Mouse (Mus musculus) cerebellum, adult 11-12 months (tissue): ENCODE results near the gene Cluap1.

Source experiments
- DNase-seq: peaks from one replicate; pipeline ENCODE4 v3.0.0; 2022

Gene Cluap1

DNA sequence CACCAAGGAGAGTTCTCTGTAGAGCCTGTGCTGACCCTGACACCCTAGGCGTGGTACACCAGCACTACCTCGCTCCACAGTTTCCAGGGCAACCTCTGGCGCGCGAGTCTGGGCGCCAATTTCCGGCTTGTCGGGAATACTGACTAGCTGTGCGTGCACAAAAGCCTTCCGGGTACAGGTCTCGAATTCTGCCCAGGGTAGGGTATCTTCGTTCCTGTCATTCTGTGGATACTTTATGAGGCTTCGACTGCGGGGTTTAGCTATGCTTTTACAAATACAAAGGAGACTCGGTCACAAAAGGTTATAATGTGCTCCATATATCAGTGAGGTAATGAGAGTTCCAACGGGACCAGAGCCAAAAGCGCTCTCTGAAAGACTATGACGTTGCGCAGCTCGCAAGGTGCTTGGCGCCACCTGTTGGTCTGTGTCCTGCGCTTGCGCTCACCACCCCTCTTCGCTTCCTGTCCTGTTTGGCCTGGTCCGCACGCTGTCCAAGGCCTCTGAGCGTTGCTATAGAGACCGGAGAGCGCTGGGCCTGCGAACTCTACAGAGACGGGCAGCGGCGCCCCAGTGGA, at the start of gene Cluap1, which contains the start of gene 1700037C18Rik:
Cluap1 (plus strand) TSS at position 265 of the 575 bp plus-strand sequence.
1700037C18Rik (minus strand) TSS at position 153 of the 575 bp plus-strand sequence.
- DNase-seq: peak; percentile 94

DNA sequence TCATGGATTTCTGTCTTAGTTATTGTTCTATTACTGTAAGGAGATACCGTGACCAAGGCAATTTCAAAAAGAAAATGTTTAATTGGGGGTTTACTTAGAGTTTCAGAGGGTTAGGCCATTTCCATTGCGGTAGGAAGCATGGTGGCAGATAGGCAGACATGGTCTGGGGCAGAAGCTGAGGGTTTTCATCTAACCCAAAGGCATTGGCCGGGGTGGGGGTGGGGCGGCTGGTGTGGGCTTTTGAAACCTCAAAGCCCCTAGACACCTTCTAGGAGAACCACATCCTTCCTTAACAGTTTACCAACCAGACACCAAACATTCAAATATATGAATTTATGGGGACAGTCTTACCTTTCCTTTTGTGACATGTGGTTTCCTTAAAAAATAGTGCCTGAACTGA, 49.3 kb upstream of the Cluap1 start:
- no peak for DNase-seq

GRCm38 (mm10) chr16:3871815-3872214, 36.8 kb upstream of the Cluap1 start:
- no peak for DNase-seq

GRCm38 (mm10) chr16:3872216-3873047, 36.2 kb upstream of the Cluap1 start, which contains the start of gene Naa60:
TSS of gene Naa60 (plus strand) at chr16:3872375.
- peak; percentile 92 for DNase-seq

- no peak for DNase-seq
Measured at GRCm38 (mm10) chr16:3876346-3876745, 32.3 kb upstream of the Cluap1 start.

DNA sequence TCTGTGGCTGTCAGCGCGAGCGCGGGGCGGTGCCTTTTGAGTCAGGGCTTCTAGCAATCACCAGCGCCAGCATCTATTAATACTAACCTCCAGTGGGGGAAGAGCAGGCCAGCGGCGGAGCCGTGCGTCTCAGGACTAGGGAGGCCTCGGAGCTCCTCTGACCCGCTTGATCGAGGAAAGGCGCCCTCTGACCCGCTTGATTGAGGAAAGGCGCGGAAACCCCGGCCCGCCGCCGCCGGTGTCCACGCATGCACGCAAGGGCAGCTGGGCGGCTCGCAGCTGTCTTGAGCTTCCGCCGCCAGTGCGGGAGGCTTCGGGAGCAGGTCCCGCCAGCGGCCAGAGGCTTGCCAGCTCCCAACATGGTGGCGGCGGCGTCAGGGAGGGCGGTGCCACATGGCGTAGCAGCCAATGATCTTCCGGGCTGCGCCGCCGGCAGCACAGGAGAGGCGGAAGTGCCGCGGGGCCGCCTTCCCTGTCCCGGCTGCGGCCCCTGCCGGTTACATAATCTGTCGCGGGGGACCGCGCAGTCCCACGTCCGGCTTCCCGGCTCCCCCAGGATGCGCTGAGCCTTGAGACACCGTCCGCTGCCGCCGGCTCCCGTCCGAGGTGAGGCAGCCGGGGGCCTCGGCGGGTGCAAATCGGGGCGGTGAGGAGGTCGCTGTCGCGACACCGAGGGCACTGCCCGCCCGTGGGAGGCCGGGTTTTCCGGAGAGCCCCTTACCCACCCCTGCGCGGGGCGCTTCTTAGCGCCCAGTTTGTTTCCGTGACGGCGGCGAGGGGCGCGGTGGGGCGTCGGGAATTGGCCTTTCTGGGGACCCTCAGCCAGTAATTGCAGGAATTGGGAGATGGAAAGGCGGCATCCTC, 24.2 kb upstream of the Cluap1 start, which contains the start of the genes Zfp597 and Gm20695:
Zfp597 (minus strand) TSS at position 361 of the 864 bp plus-strand sequence.
Gm20695 (plus strand) TSS at position 448 of the 864 bp plus-strand sequence.
- DNase-seq: peak; percentile 95

GRCm38 (mm10) chr16:3885065-3885670, 23.4 kb upstream of the Cluap1 start:
- DNase-seq: no peak

DNA sequence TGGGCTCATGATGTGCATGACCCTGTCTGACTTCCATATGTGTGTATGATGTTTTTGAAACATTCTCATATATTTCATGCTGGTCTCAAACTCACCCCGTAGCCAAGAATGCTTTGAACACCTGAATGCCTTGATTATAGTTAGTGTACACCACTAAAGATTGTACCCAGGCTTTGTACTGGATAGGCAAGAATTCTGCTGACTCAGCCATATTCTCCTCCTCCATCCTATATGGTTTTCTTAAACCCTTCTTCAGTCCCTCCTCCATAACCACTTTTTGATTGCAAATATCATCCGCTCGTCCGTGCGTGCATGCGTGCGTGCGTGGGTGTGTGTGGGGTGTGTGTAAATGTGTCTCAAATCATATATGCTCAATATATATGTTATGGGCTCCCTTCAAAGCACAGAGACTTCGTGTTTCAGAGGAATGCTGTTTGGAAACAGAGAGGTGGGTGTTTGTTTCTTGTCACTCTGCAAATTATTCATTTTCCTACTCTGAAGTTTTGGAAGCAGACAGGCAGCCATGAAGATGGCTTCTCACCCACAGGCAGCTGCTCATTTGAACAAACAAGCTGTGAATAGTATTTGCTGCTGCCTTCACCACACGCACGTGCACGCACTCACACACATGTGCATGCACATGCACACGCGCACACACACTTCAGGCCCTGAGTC, 16.8 kb upstream of the Cluap1 start:
- DNase-seq: no peak

DNA sequence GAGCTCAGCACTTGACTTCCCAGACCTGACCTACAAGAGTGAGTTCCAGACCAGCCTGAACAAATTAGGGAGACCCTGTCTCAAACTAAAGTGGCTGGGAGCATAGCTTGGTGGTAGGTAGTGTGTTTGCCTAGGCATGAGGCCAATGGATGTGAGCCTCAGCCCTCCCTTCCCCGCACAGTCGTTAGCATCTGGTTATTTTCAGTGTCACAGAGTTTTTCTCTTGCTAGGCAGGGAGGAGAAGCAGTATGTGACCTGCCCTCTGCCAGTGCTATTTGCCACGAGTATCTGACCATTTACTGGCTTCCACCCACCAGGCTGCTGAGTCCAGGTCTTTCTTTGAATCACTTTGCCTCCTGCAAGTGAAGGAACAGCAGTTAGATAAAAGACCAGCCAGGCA, 14.9 kb upstream of the Cluap1 start:
- no peak for DNase-seq

DNA sequence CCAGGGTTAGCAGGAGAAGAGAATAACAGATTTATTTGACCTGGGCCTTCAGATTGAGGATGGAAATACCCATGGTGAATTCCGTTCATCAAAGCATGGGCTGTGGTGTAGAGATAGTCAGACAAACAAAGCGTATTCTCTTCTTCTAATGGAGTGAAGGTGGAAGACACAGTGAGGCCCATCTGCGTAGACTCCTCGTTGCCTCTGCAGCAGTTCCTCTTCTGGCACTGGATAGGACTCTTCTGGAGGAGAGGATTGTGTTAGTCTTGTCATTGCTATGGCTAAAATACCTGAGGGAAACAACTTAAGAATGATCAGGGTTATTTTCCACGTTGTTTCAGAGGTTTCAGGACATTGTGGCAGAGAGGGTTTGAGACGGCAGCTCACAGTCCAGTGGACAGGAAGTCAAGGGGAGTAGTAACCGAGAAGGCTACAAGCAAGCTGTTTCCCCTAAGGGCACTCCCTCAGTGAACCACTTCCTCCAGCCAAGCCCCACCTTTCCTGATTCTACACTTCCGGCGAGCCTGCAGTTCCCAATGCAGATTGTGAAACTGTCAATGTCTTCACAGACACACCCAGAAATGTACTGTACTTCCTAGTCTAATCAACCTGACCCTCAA, 13.3 kb upstream of the Cluap1 start:
- no peak for DNase-seq

- no peak for DNase-seq
Measured at GRCm38 (mm10) chr16:3896046-3896445, 12.6 kb upstream of the Cluap1 start.

- DNase-seq: no peak
Measured at GRCm38 (mm10) chr16:3896553-3896952, 12.0 kb upstream of the Cluap1 start.

GRCm38 (mm10) chr16:3907471-3907870, 1.1 kb upstream of the Cluap1 start:
- DNase-seq: no peak

DNA sequence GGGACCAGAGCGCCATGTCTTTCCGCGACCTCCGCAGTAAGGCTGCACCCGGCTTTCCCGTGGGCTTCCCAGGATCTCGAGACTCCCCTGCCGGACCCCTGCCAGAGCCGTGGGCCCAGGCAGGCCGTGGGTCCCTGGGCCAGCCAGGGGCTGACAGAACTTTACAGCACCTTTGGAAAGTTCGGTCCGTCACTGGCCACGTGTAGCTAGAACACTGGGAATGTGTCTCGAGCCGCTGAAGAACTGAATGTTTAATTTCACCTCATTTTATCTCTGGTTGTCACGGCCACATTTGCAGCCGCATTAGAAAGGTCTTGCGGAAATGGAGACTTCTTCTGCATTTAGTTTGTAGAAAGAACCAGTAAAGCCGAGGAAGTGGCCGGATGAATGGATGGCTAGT, 517 bp downstream of the Cluap1 start:
- DNase-seq: no peak

DNA sequence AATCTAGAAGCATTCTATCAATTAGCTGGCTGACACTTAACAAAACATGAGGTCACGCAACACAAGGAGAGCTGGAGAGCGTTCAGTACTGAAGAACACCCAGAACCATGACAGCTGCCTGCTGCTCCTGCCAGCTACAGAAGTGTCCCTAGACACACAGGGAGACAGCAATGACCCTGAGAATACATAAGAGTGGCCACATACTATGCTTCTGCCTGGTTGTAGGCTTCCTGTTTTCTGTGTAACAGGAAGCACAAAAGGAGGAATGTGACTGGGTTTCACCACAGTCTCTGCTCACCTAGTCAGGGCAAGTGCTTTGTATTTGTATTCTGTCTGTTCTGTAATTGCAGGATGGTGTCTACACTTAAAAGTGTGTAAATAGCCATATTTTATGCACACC, 12.2 kb downstream of the Cluap1 start:
- no peak for DNase-seq

DNA sequence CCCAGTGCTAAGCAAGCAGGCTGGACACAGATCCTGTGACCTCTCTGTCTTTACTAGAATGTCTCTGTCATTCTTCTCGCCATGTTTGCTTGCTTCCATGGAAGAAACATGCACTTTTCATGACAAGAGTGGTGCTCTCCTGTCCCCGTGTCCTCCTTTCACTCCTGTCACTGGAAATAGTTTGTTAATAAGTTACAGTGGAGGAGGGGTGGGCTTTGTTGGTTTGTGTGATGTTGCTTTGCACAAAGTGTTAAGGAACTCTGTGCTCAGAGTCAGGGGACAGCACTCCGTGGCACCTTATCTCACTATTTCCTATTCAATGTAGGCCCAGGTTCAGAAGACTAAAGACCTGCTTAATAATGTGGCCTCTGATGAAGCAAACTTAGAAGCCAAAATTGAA, 14.9 kb downstream of the Cluap1 start:
- no peak for DNase-seq

DNA sequence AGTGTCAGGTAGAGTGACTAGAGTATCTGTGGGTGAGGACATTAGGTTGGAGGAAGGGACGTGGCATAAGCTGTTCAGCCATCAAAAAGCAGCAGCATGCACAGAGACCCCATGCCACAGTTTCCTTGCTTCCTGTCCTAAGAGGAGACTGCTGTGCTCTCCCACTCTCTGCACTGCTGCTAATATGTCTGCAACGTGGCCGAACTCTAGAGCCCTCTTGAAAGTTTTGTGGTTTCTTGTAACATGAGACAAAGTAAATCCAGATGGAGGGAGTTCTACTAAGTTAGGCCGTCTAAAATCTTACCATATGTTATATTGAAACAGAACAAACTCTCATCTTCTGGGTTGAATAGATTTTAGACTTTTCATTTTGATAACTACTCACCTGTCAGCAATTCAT, 15.4 kb downstream of the Cluap1 start:
- no peak for DNase-seq

DNA sequence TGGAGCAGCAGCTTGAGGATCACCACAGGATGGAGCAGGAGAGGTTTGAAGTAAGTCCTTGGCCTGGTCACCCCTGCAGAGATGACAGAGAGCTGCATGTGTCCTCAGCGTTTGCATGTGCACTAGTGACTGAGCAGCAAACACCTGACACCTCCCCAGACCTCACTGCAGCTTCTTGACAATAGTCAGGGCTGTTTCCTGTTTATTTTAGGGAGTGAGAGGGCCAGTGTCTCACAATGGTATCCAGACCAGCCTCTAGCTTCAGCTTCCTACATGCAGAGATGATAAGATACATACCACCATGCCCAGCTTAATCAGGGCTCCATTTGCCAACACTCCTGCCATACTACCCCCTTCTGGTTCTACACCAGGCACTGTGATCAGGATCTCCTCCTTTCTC, 20.0 kb downstream of the Cluap1 start:
- no peak for DNase-seq

GRCm38 (mm10) chr16:3929151-3929550, 20.6 kb downstream of the Cluap1 start:
- DNase-seq: no peak

- no peak for DNase-seq
Measured at GRCm38 (mm10) chr16:3933536-3933935, 24.9 kb downstream of the Cluap1 start.

DNA sequence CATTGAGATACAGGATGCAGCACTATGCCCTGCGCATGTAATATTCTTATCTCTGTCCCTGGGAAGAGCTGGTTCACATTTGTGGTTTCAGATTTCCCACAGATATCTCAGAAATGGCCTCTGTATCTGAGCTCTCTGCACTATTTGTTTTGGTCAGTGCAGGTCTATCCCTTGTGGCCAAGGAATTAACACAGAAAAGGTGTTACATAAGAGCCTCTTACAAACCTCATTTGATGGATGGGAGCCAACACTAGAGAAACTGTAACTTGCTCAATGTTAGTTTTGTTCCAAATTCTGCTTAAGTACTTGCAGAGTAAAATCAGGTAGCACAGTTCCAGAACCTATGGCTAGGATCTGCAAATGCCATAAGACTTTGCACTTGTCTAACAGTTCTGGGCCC, 25.5 kb downstream of the Cluap1 start:
- no peak for DNase-seq

- no peak for DNase-seq
Measured at GRCm38 (mm10) chr16:3934701-3935100, 26.1 kb downstream of the Cluap1 start.
